Mouse (Mus musculus): ENCODE measurements around the gene Miox.

GRCm38 (mm10) chr15:89384617-89385016 lies 50.4 kb downstream of the Miox start, which contains the start of gene Klhdc7b:
- TF ChIP-seq POLR2A (IDR thresholded peaks at IDR 0.05; ENCODE audit: borderline replicate concordance, low read depth, low read length) (no peak), CTCF (IDR thresholded peaks at IDR 0.05; ENCODE audit: low read depth, low read length) (no peak)

Data from bone marrow macrophage, adult 2 months (primary cell).